Mouse (Mus musculus) cerebellum, adult 2 months (tissue): Measurements from ENCODE around the gene Rrm2. TPM values are rescaled to one million over a fixed set of nuclear protein-coding genes. Genes with fewer than 3 reads are reported as not detected.
A peak's percentile ranks its signal among the peaks of the same experiment; 100 is the strongest.
"Not testable (repeated sequence)": the region's sequence is repeated elsewhere in the genome, so short reads cannot be mapped to it uniquely, and the experiment has no call there.

Experiments
- DNase-seq, 2 experiments: peaks; one replicate each; pipeline ENCODE4 v3.0.0; 2021
- H3K27ac ChIP-seq: fragments of 200-500 bp; 2 replicates; pipeline ENCODE4 v1.5.1; 2012; ENCODE audit warnings: low read length, control low read depth, inconsistent platforms; ENCODE audit not compliant: insufficient read depth
- H3K27me3 ChIP-seq: fragments of 200-500 bp; 2 replicates; pipeline ENCODE4 v1.6.1; 2012; ENCODE audit warnings: inconsistent platforms, mild to moderate bottlenecking, low read length, moderate library complexity; ENCODE audit not compliant: control insufficient read depth, insufficient read depth
- H3K4me1 ChIP-seq: fragments of 200-500 bp; 2 replicates; pipeline ENCODE4 v1.6.1; 2011; ENCODE audit warnings: low read length; ENCODE audit not compliant: control insufficient read depth, insufficient read depth
- H3K4me3 ChIP-seq: fragments of 200-500 bp; replicated peaks from 2 replicates; pipeline ENCODE3; 2011; ENCODE audit warnings: mild to moderate bottlenecking, low read depth, low read length, control low read depth; ENCODE audit not compliant: insufficient read depth
- CTCF ChIP-seq: fragments of 200-500 bp; IDR thresholded peaks from 2 replicates; pipeline ENCODE4 v1.5.1; 2011; ENCODE audit warnings: low read depth, mild to moderate bottlenecking, control low read depth, low read length, moderate library complexity, borderline replicate concordance; ENCODE audit not compliant: insufficient read depth
- POLR2A ChIP-seq: fragments of 200-500 bp; IDR thresholded peaks from 2 replicates; pipeline ENCODE4 v1.6.1; 2011; ENCODE audit warnings: low read length, control low read depth, borderline replicate concordance; ENCODE audit not compliant: insufficient read depth
- WGBS: fragments of 180-500 bp; shearing (Covaris S2); methylation state at CpG from one replicate; pipeline ENCODE4 v1.1.7; 2018; 5-methylcytosine and 5-hydroxymethylcytosine counted together
- polyA plus RNA-seq: library from polyadenylated mRNA; depleted of rRNA; stranded (reverse); fragments of >200 nt; gene quantifications from 2 replicates; pipeline ENCODE4 v1.2.3, GENCODE M21; 2012

The Rrm2 gene
- polyA plus RNA-seq, 1 experiment = 1.2 TPM

DNA sequence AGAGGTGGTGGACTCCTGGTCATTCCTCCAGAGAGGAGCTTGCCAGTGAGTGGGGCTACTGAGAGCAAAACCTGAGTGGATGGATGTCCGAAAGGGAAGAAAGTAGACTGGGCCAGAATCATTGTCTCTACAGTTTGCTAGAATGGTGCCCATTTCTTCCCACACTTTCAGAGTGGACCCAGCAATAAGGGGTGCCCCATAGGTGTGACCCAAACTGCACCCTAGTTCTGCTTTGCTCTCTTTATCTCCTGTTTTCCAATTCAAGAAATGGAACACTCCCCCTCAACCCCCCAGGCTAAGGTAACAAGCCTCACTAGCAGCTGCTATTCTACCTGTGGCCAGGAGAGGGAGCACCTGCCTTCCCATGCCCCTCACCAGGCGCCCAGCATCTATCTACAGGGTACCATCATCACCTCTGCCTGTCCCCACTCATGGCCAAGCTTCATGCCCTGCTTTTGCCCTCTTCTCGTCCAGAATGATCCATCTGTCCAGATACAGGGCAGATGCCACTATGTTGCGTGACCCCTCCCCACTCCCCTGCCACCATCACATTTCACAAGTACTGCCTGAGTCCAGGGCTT is 8.8 kb downstream of the Rrm2 start:
- no peaks in the 10 kb centered on the region for H3K4me1 ChIP-seq
- no peaks in the 10 kb centered on the region for H3K27me3 ChIP-seq
- H3K27ac ChIP-seq = no peak overlapping the region
- TF ChIP-seq CTCF (peak; percentile 80), POLR2A (no peak)
- H3K4me3 ChIP-seq = no peak overlapping the region
- 55% methylated on average over 4 of the region's 4 CpGs for WGBS
- DNase-seq = peak; percentile 40 to 47

DNA sequence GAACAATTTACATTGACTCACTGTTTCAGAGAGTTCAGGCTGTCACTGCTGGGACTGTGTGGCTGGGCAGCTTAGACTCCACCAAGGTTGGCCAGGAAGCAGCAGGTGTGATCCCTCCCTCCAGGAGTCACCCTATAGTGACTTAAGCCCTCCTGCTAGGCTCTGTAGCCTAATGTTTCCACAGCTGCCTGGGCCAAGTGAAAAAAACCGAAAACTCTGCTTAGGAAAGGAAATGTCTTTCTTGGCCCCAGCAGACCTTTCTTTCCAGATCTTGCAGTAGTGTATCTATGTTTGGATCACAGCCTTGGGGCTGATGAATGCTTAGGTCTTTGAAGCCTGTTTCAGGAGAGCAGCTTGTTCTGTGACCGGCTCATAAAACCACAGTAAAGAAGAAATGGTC is 15.4 kb downstream of the Rrm2 start:
- H3K27me3 ChIP-seq = no peaks in the 10 kb centered on the region
- DNase-seq = no peak
- WGBS = 83% methylated on average over 2 of the region's 2 CpGs
- H3K4me3 ChIP-seq = no peak overlapping the region
- H3K4me1 ChIP-seq = no peaks in the 10 kb centered on the region
- no peak for TF ChIP-seq CTCF
- TF ChIP-seq POLR2A = no peak
- no peak overlapping the region for H3K27ac ChIP-seq

DNA sequence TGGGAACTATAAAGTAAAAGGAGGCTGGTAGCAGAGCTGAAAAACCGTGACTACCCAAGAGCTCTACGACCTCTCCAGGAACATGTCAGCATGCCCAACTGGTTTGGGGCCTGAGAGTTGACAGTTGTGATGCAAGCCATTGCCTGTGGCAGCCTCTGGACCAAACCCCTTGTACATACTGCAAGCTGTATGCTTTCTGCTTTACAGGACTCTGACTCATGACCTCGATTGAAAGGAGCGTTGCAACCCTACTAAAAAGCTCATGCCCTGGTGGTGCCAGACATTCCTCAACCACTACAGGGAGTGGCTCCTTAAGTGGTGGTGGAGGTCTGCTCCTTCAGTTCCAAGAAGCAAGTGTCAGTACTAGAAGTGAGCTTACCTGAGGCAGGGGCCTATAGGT is 15.8 kb downstream of the Rrm2 start:
- 80% methylated on average over 4 of the region's 4 CpGs for WGBS
- H3K4me1 ChIP-seq = no peaks in the 10 kb centered on the region
- H3K27me3 ChIP-seq = no peaks in the 10 kb centered on the region
- TF ChIP-seq POLR2A (no peak), CTCF (no peak)
- H3K27ac ChIP-seq = no peak overlapping the region
- DNase-seq = no peak
- H3K4me3 ChIP-seq = no peak overlapping the region

DNA sequence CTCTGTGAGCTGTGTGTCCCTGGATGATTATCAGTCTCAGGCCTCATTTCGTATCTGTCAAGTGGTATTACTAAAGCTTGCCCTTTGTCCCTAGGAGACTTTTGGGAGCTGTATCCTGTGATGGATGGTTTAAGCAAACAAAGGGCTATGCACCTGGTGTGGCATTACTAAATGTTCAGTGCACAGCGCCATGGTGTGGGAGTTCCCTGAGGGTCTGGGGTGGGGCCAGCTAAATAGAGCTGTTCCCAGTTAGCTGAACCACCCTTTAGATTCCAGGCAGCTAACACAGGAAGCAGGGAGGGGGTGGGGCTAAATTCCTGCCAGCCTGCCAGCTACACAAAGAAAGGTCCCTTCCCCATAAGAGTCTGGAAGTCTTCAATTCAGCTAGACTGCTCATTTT is 16.3 kb downstream of the Rrm2 start:
- DNase-seq = no peak
- TF ChIP-seq CTCF (no peak), POLR2A (no peak)
- Histone ChIP-seq H3K4me3 (no peak overlapping the region), H3K27me3 (no peaks in the 10 kb centered on the region), H3K27ac (no peak overlapping the region), H3K4me1 (no peaks in the 10 kb centered on the region)
- 48% methylated on average over 2 of the region's 2 CpGs for WGBS

DNA sequence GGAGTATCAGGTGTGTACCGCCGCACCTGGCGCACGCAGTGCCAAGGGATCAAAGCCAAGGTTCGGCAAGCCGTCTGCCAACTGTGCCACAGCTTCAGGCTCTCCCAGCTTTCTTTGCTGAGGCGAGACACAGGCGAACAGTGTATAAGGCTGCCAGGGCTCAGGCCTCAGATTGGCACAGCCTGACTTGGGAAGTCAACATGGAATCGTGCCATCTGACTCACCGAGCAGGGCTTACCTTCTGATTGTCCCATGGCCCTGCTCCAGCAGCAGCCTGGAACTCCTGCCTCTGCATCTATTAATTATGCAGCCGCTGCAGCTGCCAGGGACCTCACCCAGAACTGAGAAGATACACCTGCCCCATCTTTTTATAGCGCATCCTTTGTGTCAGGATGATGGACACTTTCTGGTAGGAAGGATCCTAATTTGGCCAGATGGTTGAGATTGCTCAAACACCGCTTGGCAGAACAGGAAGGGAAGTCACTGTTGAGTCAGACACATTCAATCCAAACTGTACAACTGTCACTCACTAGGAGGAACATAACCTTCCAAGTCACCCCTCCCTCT is 26.9 kb downstream of the Rrm2 start:
- H3K4me1 ChIP-seq = peaks cover 10% of the 10 kb centered on the region; the same call in 1 of the 2 replicates
- H3K27me3 ChIP-seq = no peaks in the 10 kb centered on the region
- 7% methylated on average over 13 of the region's 13 CpGs for WGBS
- H3K4me3 ChIP-seq = no peak overlapping the region
- peak; percentile 87 to 93 for DNase-seq
- TF ChIP-seq CTCF (no peak), POLR2A (no peak)
- H3K27ac ChIP-seq = no peak overlapping the region

DNA sequence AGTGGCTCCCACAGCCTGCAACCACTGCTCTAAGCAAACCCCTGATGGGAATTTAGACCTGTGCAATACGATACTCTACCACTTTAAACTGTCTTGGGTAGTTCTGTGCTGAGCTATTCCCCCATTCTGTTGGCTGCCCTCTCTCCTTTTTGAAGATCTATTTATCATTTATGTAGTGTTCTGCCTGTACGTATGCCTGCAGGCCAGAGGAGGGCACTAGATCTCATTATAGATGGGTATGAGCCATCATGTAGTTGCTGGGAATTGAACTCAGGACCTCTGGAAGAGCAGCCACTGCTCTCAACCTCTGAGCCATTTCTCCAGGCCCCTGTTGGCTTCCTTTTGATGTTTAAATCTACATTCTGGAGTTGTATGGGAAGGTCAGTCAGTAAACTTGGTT is 28.9 kb downstream of the Rrm2 start:
- no peaks in the 10 kb centered on the region for H3K27me3 ChIP-seq
- H3K4me1 ChIP-seq = peaks cover 10% of the 10 kb centered on the region; the same call in 1 of the 2 replicates
- DNase-seq = no peak
- WGBS = 100% methylated on average over 2 of the region's 2 CpGs
- TF ChIP-seq CTCF (no peak), POLR2A (no peak)
- H3K4me3 ChIP-seq = no peak overlapping the region
- H3K27ac ChIP-seq = no peak overlapping the region

DNA sequence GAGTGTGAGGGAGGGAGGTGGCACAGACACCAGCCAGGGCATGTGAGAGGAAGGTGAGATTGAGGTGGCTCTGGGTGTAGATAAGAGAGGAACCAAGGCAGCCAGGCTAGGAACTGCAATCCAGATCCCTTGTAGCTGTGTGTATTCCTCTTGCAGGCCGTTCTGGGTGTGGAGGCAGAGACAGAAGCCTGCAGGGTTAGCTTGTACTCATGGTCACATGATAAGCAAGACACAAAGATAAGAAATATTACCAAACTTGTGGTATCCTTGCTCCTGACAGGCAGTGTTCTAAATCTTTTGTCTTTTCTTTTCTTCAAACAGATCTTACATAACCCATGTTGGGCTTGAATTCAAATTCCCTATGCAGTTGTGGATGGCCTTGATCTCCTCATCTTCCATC is 31.9 kb downstream of the Rrm2 start:
- TF ChIP-seq POLR2A = no peak
- H3K4me1 ChIP-seq = peaks cover 5% of the 10 kb centered on the region; the same call in 1 of the 2 replicates
- WGBS = 91% methylated on average over 1 of the region's 1 CpGs
- H3K27me3 ChIP-seq = no peaks in the 10 kb centered on the region
- no peak overlapping the region for H3K27ac ChIP-seq
- no peak for DNase-seq
- H3K4me3 ChIP-seq = no peak overlapping the region

DNA sequence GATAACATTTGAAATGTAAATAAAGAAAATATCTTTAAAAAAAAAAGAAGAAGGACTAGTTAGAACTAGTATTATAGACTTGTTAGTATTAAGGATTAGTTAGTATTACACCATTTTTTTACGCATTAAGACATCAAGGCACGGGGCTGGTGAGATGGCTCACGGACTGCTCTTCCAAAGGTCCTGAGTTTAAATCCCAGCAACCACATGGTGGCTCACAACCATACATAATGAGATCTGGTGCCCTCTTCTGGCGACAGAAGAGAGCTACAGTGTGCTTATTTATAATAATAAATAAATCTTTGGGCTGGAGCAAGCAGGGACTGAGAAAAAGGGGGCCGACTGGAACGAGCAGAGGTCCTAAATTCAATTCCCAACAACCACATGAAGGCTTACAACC is 33.5 kb downstream of the Rrm2 start:
- H3K4me3 ChIP-seq, H3K27ac ChIP-seq, H3K4me1 ChIP-seq, DNase-seq, H3K27me3 ChIP-seq: not testable (repeated sequence)
- WGBS = 75% methylated on average over 6 of the region's 6 CpGs
